Mouse (Mus musculus): Measurements from ENCODE around the gene Gm3625. TPM values are rescaled to one million over a fixed set of nuclear protein-coding genes. Genes with fewer than 3 reads are reported as not detected.
A peak's percentile ranks its signal among the peaks of the same experiment; 100 is the strongest.
"Not testable (repeated sequence)": the region's sequence is repeated elsewhere in the genome, so short reads cannot be mapped to it uniquely, and the experiment has no call there.

Gene Gm3625
- total RNA-seq, 1 experiment from 2014 or later, result not detected

DNA sequence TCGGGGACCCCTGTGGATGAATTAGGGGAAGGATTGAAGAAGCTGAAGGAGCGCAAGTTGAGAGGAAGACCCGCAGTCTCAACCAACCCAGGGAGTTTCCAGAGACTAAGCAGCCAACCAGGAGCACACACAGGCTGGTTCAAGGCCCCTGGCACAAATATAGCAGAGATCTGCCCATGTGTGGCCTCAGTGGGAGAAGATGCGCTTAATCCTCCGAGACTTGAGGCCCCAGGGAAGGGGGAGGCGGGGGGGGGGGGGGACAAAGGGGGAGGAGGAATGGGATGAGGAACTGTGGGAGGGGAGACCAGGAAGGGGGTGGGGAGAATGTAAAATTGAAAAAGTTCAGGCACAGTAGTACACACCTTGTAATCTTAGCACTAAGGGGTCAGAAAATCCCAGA lies 37.3 kb downstream of the Gm3625 start:
- no peak for DNase-seq

DNA sequence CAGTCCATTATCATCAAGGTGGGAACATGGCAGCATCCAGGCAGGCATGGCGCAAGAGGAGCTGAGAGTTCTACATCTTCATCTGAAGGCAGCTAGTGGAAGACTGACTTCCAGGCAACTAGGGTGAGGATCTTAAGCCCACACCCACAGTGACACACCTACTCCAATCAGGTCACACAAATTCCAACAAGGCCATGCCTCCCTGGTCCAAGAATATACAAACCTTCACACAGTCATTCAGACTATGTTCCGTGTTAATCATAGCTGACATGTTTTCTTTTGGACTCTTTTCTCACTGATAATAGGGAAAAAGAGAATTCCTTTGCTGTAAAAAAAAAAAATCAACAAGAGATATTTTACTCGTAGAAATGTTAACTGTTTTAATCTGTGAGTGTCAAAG lies 39.0 kb downstream of the Gm3625 start:
- not testable (repeated sequence) for DNase-seq

DNA sequence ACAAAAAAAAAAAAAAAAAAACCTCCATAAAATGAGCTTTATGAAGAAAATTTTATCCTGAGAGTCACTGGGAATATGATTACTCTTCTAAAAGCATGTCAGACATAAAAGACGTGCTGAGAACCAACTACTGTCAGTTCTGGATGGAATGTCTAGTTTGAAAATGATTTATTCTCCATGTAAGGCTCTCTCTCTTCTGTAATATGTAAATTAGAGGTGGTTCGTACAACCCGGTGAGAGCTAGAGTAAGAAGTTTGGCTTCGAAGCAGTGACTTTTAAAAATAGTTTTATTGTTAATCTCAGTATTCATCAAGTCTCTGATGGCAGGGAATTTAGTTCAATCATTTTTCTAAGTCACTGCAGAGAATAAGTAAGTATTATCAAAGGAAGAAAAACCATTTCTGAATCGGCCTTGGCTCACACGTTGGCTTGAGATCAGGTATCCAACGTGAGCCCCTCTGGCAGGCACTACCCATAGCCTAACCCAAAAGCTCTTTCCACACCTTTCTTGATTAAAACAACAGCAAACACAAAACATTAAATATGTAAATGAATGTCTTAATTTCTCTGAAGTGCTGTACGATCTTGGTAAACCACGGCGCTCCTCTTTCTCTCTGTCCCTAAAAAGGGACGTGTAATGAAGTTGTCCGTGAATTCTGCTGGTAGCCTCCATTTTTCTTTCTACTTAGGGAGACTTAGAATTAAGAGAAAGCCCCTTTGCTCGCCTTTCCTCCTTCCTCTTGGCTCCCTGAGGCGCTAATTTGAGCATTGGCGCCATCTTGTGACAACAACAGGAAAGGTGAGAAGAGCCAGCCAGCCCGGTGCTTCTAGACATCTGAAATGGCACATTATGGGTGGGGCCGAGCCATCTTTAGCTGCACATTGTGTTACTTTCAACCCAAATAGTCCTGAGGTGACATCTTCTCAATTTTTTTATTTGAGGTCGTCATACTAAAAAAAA lies 44.4 kb downstream of the Gm3625 start:
- DNase-seq, result peak; percentile 66

DNA sequence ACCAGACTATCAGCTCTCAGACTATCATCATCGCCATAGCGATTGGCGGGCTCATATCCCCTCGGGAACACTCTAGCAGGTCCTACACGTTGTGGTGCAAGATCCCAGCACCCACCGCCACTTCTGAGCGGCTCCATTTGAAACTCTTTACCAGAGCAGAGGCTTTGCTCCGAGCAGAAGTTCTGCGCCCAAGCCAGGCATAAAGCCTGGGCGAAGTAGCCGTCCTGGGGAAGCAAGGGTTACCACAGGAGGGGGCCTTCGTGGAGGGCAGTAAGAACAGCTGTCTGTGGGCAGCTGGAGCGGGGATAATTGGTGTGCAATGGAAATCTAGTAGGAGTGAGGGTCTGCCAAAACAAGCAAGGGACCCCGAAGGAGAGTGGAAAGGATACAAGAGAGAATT lies 45.2 kb downstream of the Gm3625 start:
- DNase-seq, result no peak

- no peak for DNase-seq
Measured at GRCm38 (mm10) chr12:4546491-4546890, 46.2 kb downstream of the Gm3625 start.

- no peak for DNase-seq
Measured at GRCm38 (mm10) chr12:4545425-4545824, 47.3 kb downstream of the Gm3625 start.

- DNase-seq, result no peak
Measured at GRCm38 (mm10) chr12:4544400-4544919, 48.3 kb downstream of the Gm3625 start.

Other genes with a start within 250 kb of the Gm3625 start
- 48.0 and 52.2 TPM in 2 replicates for gene Ncoa1, start 115.7 kb downstream of the Gm3625 start, total RNA-seq (2021)
- 57.2 and 63.3 TPM in 2 replicates for gene Itsn2, start 289 bp downstream of the Gm3625 start, total RNA-seq (2021)
- gene Fam228a, start 145.5 kb upstream of the Gm3625 start, total RNA-seq (2021), result 0.38 and 0.49 TPM in 2 replicates
- gene Pfn4, start 176.1 kb upstream of the Gm3625 start, total RNA-seq (2021), result 1.1 and 4.0 TPM in 2 replicates
- gene Fam228b, start 176.3 kb upstream of the Gm3625 start, total RNA-seq (2021), result 4.7 and 9.2 TPM in 2 replicates
- 102 and 110 TPM in 2 replicates for gene Sf3b6, start 224.6 kb upstream of the Gm3625 start, total RNA-seq (2021)
- gene Fkbp1b, start 248.7 kb upstream of the Gm3625 start, total RNA-seq (2021), result 5.6 and 7.2 TPM in 2 replicates

All from adrenal gland, postnatal 25 days (tissue).